Mouse (Mus musculus): Measurements from ENCODE around the gene Tgm2. TPM values are rescaled to one million over a fixed set of nuclear protein-coding genes. Genes with fewer than 3 reads are reported as not detected.

Tgm2 gene
- polyA plus RNA-seq, 1 experiment from 2014 or later, result 56.0 TPM

GRCm38 (mm10) chr2:158132320-158132719, 13.9 kb downstream of the Tgm2 start:
- Histone ChIP-seq H3K9me3 (ENCODE audit: control insufficient read depth, low read depth, low read length) (no peaks in the 10 kb centered on the region), H3K27ac (ENCODE audit: low read length) (no peak overlapping the region), H3K4me1 (ENCODE audit: control insufficient read depth, insufficient read depth, low read length) (0 out of 2 replicates have a peak, but pooled peaks cover 6% of the 10 kb centered on the region), H3K27me3 (ENCODE audit: control insufficient read depth, insufficient read depth, low read length) (no peaks in the 10 kb centered on the region), H3K4me3 (ENCODE audit: low read depth, low read length) (no peak overlapping the region), H3K36me3 (ENCODE audit: control insufficient read depth, insufficient read depth, low read length) (peaks cover 8% of the 10 kb centered on the region; the same call in 1 of the 2 replicates), H3K4me2 (replicated peaks; ENCODE audit: low read depth, low read length) (no peak overlapping the region), H3K9ac (replicated peaks; ENCODE audit: low read depth, low read length) (no peak overlapping the region)
- no peak for ATAC-seq (ENCODE audit: insufficient number of reproducible peaks, insufficient read depth, low FRiP score, low read depth)
- 84% methylated on average over 10 of the region's 10 CpGs for WGBS

- Histone ChIP-seq H3K4me2 (replicated peaks; ENCODE audit: low read depth, low read length) (no peak overlapping the region), H3K4me3 (ENCODE audit: low read depth, low read length) (no peak overlapping the region), H3K36me3 (ENCODE audit: control insufficient read depth, insufficient read depth, low read length) (peaks cover 8% of the 10 kb centered on the region; the same call in 1 of the 2 replicates), H3K4me1 (ENCODE audit: control insufficient read depth, insufficient read depth, low read length) (0 out of 2 replicates have a peak, but pooled peaks cover 6% of the 10 kb centered on the region), H3K9ac (replicated peaks; ENCODE audit: low read depth, low read length) (no peak overlapping the region), H3K9me3 (ENCODE audit: control insufficient read depth, low read depth, low read length) (no peaks in the 10 kb centered on the region), H3K27ac (ENCODE audit: low read length) (no peak overlapping the region), H3K27me3 (ENCODE audit: control insufficient read depth, insufficient read depth, low read length) (no peaks in the 10 kb centered on the region)
- ATAC-seq (ENCODE audit: insufficient number of reproducible peaks, insufficient read depth, low FRiP score, low read depth), result no peak
- WGBS, result 89% methylated on average over 13 of the region's 13 CpGs
Observed at GRCm38 (mm10) chr2:158131197-158131835, 14.9 kb downstream of the Tgm2 start.

- Histone ChIP-seq H3K27me3 (ENCODE audit: control insufficient read depth, insufficient read depth, low read length) (no peaks in the 10 kb centered on the region), H3K9me3 (ENCODE audit: control insufficient read depth, low read depth, low read length) (no peaks in the 10 kb centered on the region), H3K9ac (replicated peaks; ENCODE audit: low read depth, low read length) (no peak overlapping the region), H3K4me3 (ENCODE audit: low read depth, low read length) (no peak overlapping the region), H3K4me1 (ENCODE audit: control insufficient read depth, insufficient read depth, low read length) (0 out of 2 replicates have a peak, but pooled peaks cover 6% of the 10 kb centered on the region), H3K4me2 (replicated peaks; ENCODE audit: low read depth, low read length) (no peak overlapping the region), H3K27ac (ENCODE audit: low read length) (no peak overlapping the region), H3K36me3 (ENCODE audit: control insufficient read depth, insufficient read depth, low read length) (peaks cover 10% of the 10 kb centered on the region; the same call in 1 of the 2 replicates)
- ATAC-seq (ENCODE audit: insufficient number of reproducible peaks, insufficient read depth, low FRiP score, low read depth), result no peak
- WGBS, result 43% methylated on average over 5 of the region's 5 CpGs
Observed at GRCm38 (mm10) chr2:158130391-158130986, 15.7 kb downstream of the Tgm2 start.

GRCm38 (mm10) chr2:158129291-158130002, 16.8 kb downstream of the Tgm2 start:
- Histone ChIP-seq H3K9me3 (ENCODE audit: control insufficient read depth, low read depth, low read length) (no peaks in the 10 kb centered on the region), H3K4me3 (ENCODE audit: low read depth, low read length) (no peak overlapping the region), H3K36me3 (ENCODE audit: control insufficient read depth, insufficient read depth, low read length) (peaks cover 14% of the 10 kb centered on the region; the same call in 1 of the 2 replicates), H3K27ac (ENCODE audit: low read length) (no peak overlapping the region), H3K27me3 (ENCODE audit: control insufficient read depth, insufficient read depth, low read length) (no peaks in the 10 kb centered on the region), H3K4me2 (replicated peaks; ENCODE audit: low read depth, low read length) (no peak overlapping the region), H3K4me1 (ENCODE audit: control insufficient read depth, insufficient read depth, low read length) (0 out of 2 replicates have a peak, but pooled peaks cover 6% of the 10 kb centered on the region), H3K9ac (replicated peaks; ENCODE audit: low read depth, low read length) (no peak overlapping the region)
- ATAC-seq (ENCODE audit: insufficient number of reproducible peaks, insufficient read depth, low FRiP score, low read depth), result peak; percentile 31; the same call in 1 of the 2 replicates
- WGBS, result 83% methylated on average over 16 of the region's 16 CpGs

GRCm38 (mm10) chr2:158128461-158129130, 17.6 kb downstream of the Tgm2 start:
- Histone ChIP-seq H3K27me3 (ENCODE audit: control insufficient read depth, insufficient read depth, low read length) (no peaks in the 10 kb centered on the region), H3K4me1 (ENCODE audit: control insufficient read depth, insufficient read depth, low read length) (0 out of 2 replicates have a peak, but pooled peaks cover 6% of the 10 kb centered on the region), H3K9me3 (ENCODE audit: control insufficient read depth, low read depth, low read length) (no peaks in the 10 kb centered on the region), H3K9ac (replicated peaks; ENCODE audit: low read depth, low read length) (no peak overlapping the region), H3K36me3 (ENCODE audit: control insufficient read depth, insufficient read depth, low read length) (peaks cover 14% of the 10 kb centered on the region; the same call in 1 of the 2 replicates), H3K4me2 (replicated peaks; ENCODE audit: low read depth, low read length) (no peak overlapping the region), H3K27ac (ENCODE audit: low read length) (no peak overlapping the region), H3K4me3 (ENCODE audit: low read depth, low read length) (no peak overlapping the region)
- WGBS, result 78% methylated on average over 8 of the region's 8 CpGs
- no peak for ATAC-seq (ENCODE audit: insufficient number of reproducible peaks, insufficient read depth, low FRiP score, low read depth)

- Histone ChIP-seq H3K27ac (ENCODE audit: low read length) (no peak overlapping the region), H3K27me3 (ENCODE audit: control insufficient read depth, insufficient read depth, low read length) (no peaks in the 10 kb centered on the region), H3K36me3 (ENCODE audit: control insufficient read depth, insufficient read depth, low read length) (peaks cover 14% of the 10 kb centered on the region; the same call in 1 of the 2 replicates), H3K4me3 (ENCODE audit: low read depth, low read length) (no peak overlapping the region), H3K9me3 (ENCODE audit: control insufficient read depth, low read depth, low read length) (no peaks in the 10 kb centered on the region), H3K4me2 (replicated peaks; ENCODE audit: low read depth, low read length) (no peak overlapping the region), H3K4me1 (ENCODE audit: control insufficient read depth, insufficient read depth, low read length) (0 out of 2 replicates have a peak, but pooled peaks cover 6% of the 10 kb centered on the region), H3K9ac (replicated peaks; ENCODE audit: low read depth, low read length) (no peak overlapping the region)
- ATAC-seq (ENCODE audit: insufficient number of reproducible peaks, insufficient read depth, low FRiP score, low read depth), result no peak
- 84% methylated on average over 7 of the region's 7 CpGs for WGBS
Observed at GRCm38 (mm10) chr2:158127872-158128271, 18.4 kb downstream of the Tgm2 start.

- Histone ChIP-seq H3K4me3 (ENCODE audit: low read depth, low read length) (no peak overlapping the region), H3K4me1 (ENCODE audit: control insufficient read depth, insufficient read depth, low read length) (peaks cover 8% of the 10 kb centered on the region; the same call in 1 of the 2 replicates), H3K27ac (ENCODE audit: low read length) (no peak overlapping the region), H3K9me3 (ENCODE audit: control insufficient read depth, low read depth, low read length) (no peaks in the 10 kb centered on the region), H3K27me3 (ENCODE audit: control insufficient read depth, insufficient read depth, low read length) (no peaks in the 10 kb centered on the region), H3K9ac (replicated peaks; ENCODE audit: low read depth, low read length) (no peak overlapping the region), H3K4me2 (replicated peaks; ENCODE audit: low read depth, low read length) (no peak overlapping the region), H3K36me3 (ENCODE audit: control insufficient read depth, insufficient read depth, low read length) (peaks cover 14% of the 10 kb centered on the region; the same call in 1 of the 2 replicates)
- WGBS, result 87% methylated on average over 6 of the region's 6 CpGs
- ATAC-seq (ENCODE audit: insufficient number of reproducible peaks, insufficient read depth, low FRiP score, low read depth), result no peak
Observed at GRCm38 (mm10) chr2:158127245-158127644, 19.0 kb downstream of the Tgm2 start.

GRCm38 (mm10) chr2:158122814-158123213, 23.4 kb downstream of the Tgm2 start:
- WGBS, result 72% methylated on average over 6 of the region's 6 CpGs
- no peak overlapping the region for H3K4me2 ChIP-seq (replicated peaks; ENCODE audit: low read depth, low read length)
- H3K36me3 ChIP-seq (ENCODE audit: control insufficient read depth, insufficient read depth, low read length), result peaks cover 13% of the 10 kb centered on the region
- H3K4me1 ChIP-seq (ENCODE audit: control insufficient read depth, insufficient read depth, low read length), result peaks cover 9% of the 10 kb centered on the region
- no peaks in the 10 kb centered on the region for H3K27me3 ChIP-seq (ENCODE audit: control insufficient read depth, insufficient read depth, low read length)
- no peak overlapping the region for H3K9ac ChIP-seq (replicated peaks; ENCODE audit: low read depth, low read length)
- ATAC-seq (ENCODE audit: insufficient number of reproducible peaks, insufficient read depth, low FRiP score, low read depth), result no peak
- H3K4me3 ChIP-seq (ENCODE audit: low read depth, low read length), result no peak overlapping the region
- no peaks in the 10 kb centered on the region for H3K9me3 ChIP-seq (ENCODE audit: control insufficient read depth, low read depth, low read length)
- no peak overlapping the region for H3K27ac ChIP-seq (ENCODE audit: low read length)

All from stomach, embryonic 14.5 days (tissue).